Mouse (Mus musculus) right cerebral cortex, postnatal 36 days (tissue): Measurements from ENCODE around the gene Pphln1.

Experiments used
- DNase-seq, 2 experiments: peaks; one replicate each; pipeline ENCODE4 v3.0.0; 2022; ENCODE audit warnings: low spot score in 2 of 2, mixed read lengths in 1 of 2

Pphln1 gene

DNA sequence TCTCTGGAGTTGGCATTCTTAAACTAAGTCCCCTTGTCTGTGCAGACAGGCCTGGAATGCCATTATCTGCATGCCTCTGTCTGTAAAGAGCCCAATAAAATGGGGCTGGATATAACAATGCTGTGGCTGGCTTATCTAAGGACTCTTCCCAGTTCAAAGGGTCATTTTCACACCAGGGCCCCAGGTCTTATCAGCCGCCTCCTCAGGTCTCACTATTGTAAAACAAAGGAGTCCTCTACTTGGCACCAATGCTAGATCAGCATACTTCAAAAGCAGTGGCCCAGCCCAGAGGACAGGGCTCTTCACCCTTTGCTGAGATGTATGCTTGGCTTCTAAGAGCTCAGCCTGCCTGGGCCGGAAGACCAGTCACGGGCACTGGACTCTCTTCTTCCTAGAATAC is 141.3 kb downstream of the Pphln1 start:
- DNase-seq = no peak
